Mouse (Mus musculus): ENCODE measurements at regions not wholly inside any gene's neighbourhood (a gene's known extent, or its start where the extent isn't known, plus 50 kb on each side); places are given as distances from the start of the nearest gene placed in this dataset.

DNA sequence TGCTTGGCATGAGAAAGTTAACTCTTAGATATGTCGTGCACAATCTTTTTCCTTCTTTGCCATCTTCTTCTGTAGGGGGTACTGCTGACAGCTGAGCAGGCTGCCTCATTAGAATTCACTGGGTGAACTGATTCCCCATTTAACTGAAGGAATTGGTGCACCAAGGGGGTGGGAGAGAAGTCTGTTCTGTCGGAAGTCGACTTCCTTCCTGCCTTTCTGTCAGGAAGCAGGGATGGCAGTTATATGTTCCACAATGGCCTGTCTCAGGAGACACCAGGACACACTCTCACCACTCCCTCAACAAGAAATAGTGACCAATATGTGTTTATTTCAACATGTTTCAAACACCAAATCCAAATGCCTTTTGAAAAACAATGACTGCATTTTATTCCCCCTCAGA is 142.9 kb downstream of the Mid1ip1 start:
- peak overlapping the region; percentile 39; the same call in 1 of the 2 replicates for H3K27ac ChIP-seq (ENCODE audit: low read length)
- no peak for ATAC-seq (replicated peaks; ENCODE audit: extremely low read depth, insufficient read depth, low FRiP score)

DNA sequence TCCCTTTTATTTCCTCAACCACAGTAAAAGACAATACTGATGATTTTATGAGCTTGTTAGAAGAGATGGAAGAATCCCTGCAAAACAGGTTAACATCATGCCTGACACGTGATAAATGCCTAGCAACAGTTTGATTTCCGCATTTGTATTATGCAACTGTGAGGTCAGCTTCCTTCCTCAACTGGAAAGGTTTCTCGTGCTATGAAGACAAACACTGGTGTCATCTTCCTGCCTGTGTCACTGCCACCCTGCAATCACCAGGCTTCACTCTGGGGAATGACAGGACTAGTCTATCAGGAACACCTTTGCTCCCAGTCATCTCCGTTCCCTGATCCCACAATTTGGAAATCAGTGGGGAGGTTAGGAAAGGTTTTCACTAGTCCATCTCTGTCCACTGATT is 156.8 kb downstream of the Mid1ip1 start:
- Histone ChIP-seq H3K4me1 (ENCODE audit: control insufficient read depth, insufficient read depth, low read length) (no peaks in the 10 kb centered on the region), H3K4me3 (ENCODE audit: low read length) (no peak overlapping the region), H3K36me3 (ENCODE audit: control insufficient read depth, insufficient read depth) (no peaks in the 10 kb centered on the region), H3K27me3 (ENCODE audit: control insufficient read depth, insufficient read depth, low read length) (no peaks in the 10 kb centered on the region), H3K9me3 (replicated peaks; ENCODE audit: control insufficient read depth, low read length) (no peaks in the 10 kb centered on the region), H3K27ac (ENCODE audit: low read length) (no peak overlapping the region), H3K9ac (ENCODE audit: low read length) (no peak overlapping the region), H3K4me2 (ENCODE audit: low read depth, low read length) (no peak overlapping the region)
- WGBS: 58% methylated on average over 4 of the region's 4 CpGs
- ATAC-seq (replicated peaks; ENCODE audit: extremely low read depth, insufficient read depth, low FRiP score): no peak

More for the DNA sequence above, 142.9 kb downstream of the Mid1ip1 start:
- no peaks in the 10 kb centered on the region for H3K4me1 ChIP-seq (ENCODE audit: control insufficient read depth, insufficient read depth, low read length)
- no peak overlapping the region for H3K4me3 ChIP-seq (ENCODE audit: low read length)
- H3K36me3 ChIP-seq (ENCODE audit: control insufficient read depth, insufficient read depth): no peaks in the 10 kb centered on the region
- H3K9me3 ChIP-seq (replicated peaks; ENCODE audit: control insufficient read depth, low read length): no peaks in the 10 kb centered on the region
- 48% methylated on average over 3 of the region's 3 CpGs for WGBS
- no peak overlapping the region for H3K4me2 ChIP-seq (ENCODE audit: low read depth, low read length)
- H3K9ac ChIP-seq (ENCODE audit: low read length): no peak overlapping the region
- H3K27me3 ChIP-seq (ENCODE audit: control insufficient read depth, insufficient read depth, low read length): no peaks in the 10 kb centered on the region

- Histone ChIP-seq H3K4me3 (ENCODE audit: low read length) (no peak overlapping the region), H3K27me3 (ENCODE audit: control insufficient read depth, insufficient read depth, low read length) (no peaks in the 10 kb centered on the region), H3K9ac (ENCODE audit: low read length) (no peak overlapping the region), H3K27ac (ENCODE audit: low read length) (no peak overlapping the region), H3K4me2 (ENCODE audit: low read depth, low read length) (no peak overlapping the region), H3K36me3 (ENCODE audit: control insufficient read depth, insufficient read depth) (no peaks in the 10 kb centered on the region), H3K9me3 (replicated peaks; ENCODE audit: control insufficient read depth, low read length) (no peaks in the 10 kb centered on the region), H3K4me1 (ENCODE audit: control insufficient read depth, insufficient read depth, low read length) (no peaks in the 10 kb centered on the region)
- 82% methylated on average over 5 of the region's 5 CpGs for WGBS
- no peak for ATAC-seq (replicated peaks; ENCODE audit: extremely low read depth, insufficient read depth, low FRiP score)
Measured at GRCm38 (mm10) chrX:10877856-10878255, 163.0 kb downstream of the Mid1ip1 start.

- ATAC-seq (replicated peaks; ENCODE audit: extremely low read depth, insufficient read depth, low FRiP score): no peak
- no peak overlapping the region for H3K27ac ChIP-seq (ENCODE audit: low read length)
- H3K4me2 ChIP-seq (ENCODE audit: low read depth, low read length): no peak overlapping the region
- no peak overlapping the region for H3K4me3 ChIP-seq (ENCODE audit: low read length)
- 77% methylated on average over 5 of the region's 5 CpGs for WGBS
- H3K9ac ChIP-seq (ENCODE audit: low read length): no peak overlapping the region
- no peaks in the 10 kb centered on the region for H3K27me3 ChIP-seq (ENCODE audit: control insufficient read depth, insufficient read depth, low read length)
- H3K4me1 ChIP-seq (ENCODE audit: control insufficient read depth, insufficient read depth, low read length): no peaks in the 10 kb centered on the region
- H3K9me3 ChIP-seq (replicated peaks; ENCODE audit: control insufficient read depth, low read length): no peaks in the 10 kb centered on the region
- no peaks in the 10 kb centered on the region for H3K36me3 ChIP-seq (ENCODE audit: control insufficient read depth, insufficient read depth)
Measured at GRCm38 (mm10) chrX:10878922-10879321, 164.1 kb downstream of the Mid1ip1 start.

- Histone ChIP-seq H3K4me1 (ENCODE audit: control insufficient read depth, insufficient read depth, low read length) (no peaks in the 10 kb centered on the region), H3K4me3 (ENCODE audit: low read length) (no peak overlapping the region), H3K36me3 (ENCODE audit: control insufficient read depth, insufficient read depth) (no peaks in the 10 kb centered on the region), H3K9ac (ENCODE audit: low read length) (no peak overlapping the region), H3K27me3 (ENCODE audit: control insufficient read depth, insufficient read depth, low read length) (no peaks in the 10 kb centered on the region), H3K4me2 (ENCODE audit: low read depth, low read length) (no peak overlapping the region), H3K9me3 (replicated peaks; ENCODE audit: control insufficient read depth, low read length) (no peaks in the 10 kb centered on the region), H3K27ac (ENCODE audit: low read length) (no peak overlapping the region)
- WGBS: 70% methylated on average over 11 of the region's 11 CpGs
- ATAC-seq (replicated peaks; ENCODE audit: extremely low read depth, insufficient read depth, low FRiP score): no peak
Measured at GRCm38 (mm10) chrX:10883729-10884464, 169.1 kb downstream of the Mid1ip1 start.

DNA sequence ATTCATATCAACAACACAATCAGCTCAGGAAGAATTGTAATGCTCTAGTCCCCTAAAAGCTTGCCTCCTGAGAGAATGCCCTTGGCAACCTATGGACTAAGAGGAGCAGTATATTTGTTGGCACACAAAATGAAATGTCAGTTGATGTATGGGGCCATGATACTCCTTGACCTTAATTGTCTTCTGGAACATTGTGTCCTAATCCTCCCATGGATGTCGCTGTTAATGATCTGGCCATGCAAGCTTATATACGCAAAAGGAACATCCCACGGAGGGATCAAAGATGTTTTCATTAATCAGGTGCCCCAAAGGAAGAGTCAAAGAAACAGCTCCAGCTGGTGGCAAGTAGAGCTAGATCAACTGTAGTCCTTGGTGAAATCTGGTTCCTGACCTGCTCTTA is 178.0 kb downstream of the Mid1ip1 start:
- Histone ChIP-seq H3K36me3 (ENCODE audit: control insufficient read depth, insufficient read depth) (no peaks in the 10 kb centered on the region), H3K4me2 (ENCODE audit: low read depth, low read length) (no peak overlapping the region), H3K27ac (ENCODE audit: low read length) (no peak overlapping the region), H3K9me3 (replicated peaks; ENCODE audit: control insufficient read depth, low read length) (no peaks in the 10 kb centered on the region), H3K4me3 (ENCODE audit: low read length) (no peak overlapping the region), H3K9ac (ENCODE audit: low read length) (no peak overlapping the region), H3K27me3 (ENCODE audit: control insufficient read depth, insufficient read depth, low read length) (no peaks in the 10 kb centered on the region), H3K4me1 (ENCODE audit: control insufficient read depth, insufficient read depth, low read length) (no peaks in the 10 kb centered on the region)
- ATAC-seq (replicated peaks; ENCODE audit: extremely low read depth, insufficient read depth, low FRiP score): no peak
- 85% methylated on average over 3 of the region's 3 CpGs for WGBS

- Histone ChIP-seq H3K9me3 (replicated peaks; ENCODE audit: control insufficient read depth, low read length) (no peaks in the 10 kb centered on the region), H3K36me3 (ENCODE audit: control insufficient read depth, insufficient read depth) (no peaks in the 10 kb centered on the region), H3K4me2 (ENCODE audit: low read depth, low read length) (no peak overlapping the region), H3K4me1 (ENCODE audit: control insufficient read depth, insufficient read depth, low read length) (no peaks in the 10 kb centered on the region), H3K27me3 (ENCODE audit: control insufficient read depth, insufficient read depth, low read length) (no peaks in the 10 kb centered on the region), H3K27ac (ENCODE audit: low read length) (no peak overlapping the region), H3K4me3 (ENCODE audit: low read length) (no peak overlapping the region), H3K9ac (ENCODE audit: low read length) (no peak overlapping the region)
- WGBS: 76% methylated on average over 5 of the region's 5 CpGs
- ATAC-seq (replicated peaks; ENCODE audit: extremely low read depth, insufficient read depth, low FRiP score): no peak
Measured at GRCm38 (mm10) chrX:10896193-10896955, 181.6 kb downstream of the Mid1ip1 start.

- Histone ChIP-seq H3K9ac (ENCODE audit: low read length) (no peak overlapping the region), H3K27me3 (ENCODE audit: control insufficient read depth, insufficient read depth, low read length) (no peaks in the 10 kb centered on the region), H3K27ac (ENCODE audit: low read length) (no peak overlapping the region), H3K4me1 (ENCODE audit: control insufficient read depth, insufficient read depth, low read length) (no peaks in the 10 kb centered on the region), H3K4me2 (ENCODE audit: low read depth, low read length) (no peak overlapping the region), H3K4me3 (ENCODE audit: low read length) (no peak overlapping the region), H3K36me3 (ENCODE audit: control insufficient read depth, insufficient read depth) (no peaks in the 10 kb centered on the region), H3K9me3 (replicated peaks; ENCODE audit: control insufficient read depth, low read length) (no peaks in the 10 kb centered on the region)
- WGBS: 79% methylated on average over 4 of the region's 4 CpGs
- no peak for ATAC-seq (replicated peaks; ENCODE audit: extremely low read depth, insufficient read depth, low FRiP score)
Measured at GRCm38 (mm10) chrX:10902686-10903085, 187.9 kb downstream of the Mid1ip1 start.

DNA sequence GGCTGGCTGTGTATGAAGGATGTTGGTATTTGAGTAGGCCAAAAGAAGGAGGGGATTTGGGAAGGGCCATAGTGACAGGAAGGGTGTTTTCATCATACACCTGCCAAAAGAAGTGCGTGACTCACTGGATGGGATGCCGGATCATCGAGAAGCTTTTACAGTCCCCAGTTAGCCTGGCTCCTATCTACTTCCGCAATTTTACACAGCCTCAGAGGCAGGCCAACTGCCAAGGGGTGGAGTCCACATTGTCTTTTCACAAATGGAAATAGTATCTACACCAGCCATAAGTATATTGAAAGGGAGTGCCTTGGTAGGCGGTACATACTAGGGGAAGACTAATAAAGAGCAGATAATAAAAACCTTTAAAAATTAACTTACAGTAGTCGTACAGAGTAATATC is 189.3 kb downstream of the Mid1ip1 start:
- Histone ChIP-seq H3K36me3 (ENCODE audit: control insufficient read depth, insufficient read depth) (no peaks in the 10 kb centered on the region), H3K27ac (ENCODE audit: low read length) (no peak overlapping the region), H3K27me3 (ENCODE audit: control insufficient read depth, insufficient read depth, low read length) (no peaks in the 10 kb centered on the region), H3K4me2 (ENCODE audit: low read depth, low read length) (no peak overlapping the region), H3K9ac (ENCODE audit: low read length) (no peak overlapping the region), H3K9me3 (replicated peaks; ENCODE audit: control insufficient read depth, low read length) (no peaks in the 10 kb centered on the region), H3K4me3 (ENCODE audit: low read length) (no peak overlapping the region), H3K4me1 (ENCODE audit: control insufficient read depth, insufficient read depth, low read length) (no peaks in the 10 kb centered on the region)
- no peak for ATAC-seq (replicated peaks; ENCODE audit: extremely low read depth, insufficient read depth, low FRiP score)
- 75% methylated on average over 6 of the region's 6 CpGs for WGBS
